Mouse (Mus musculus): Measurements from ENCODE around the gene Fxyd3. TPM values are rescaled to one million over a fixed set of nuclear protein-coding genes. Genes with fewer than 3 reads are reported as not detected.

Gene Fxyd3
- polyA plus RNA-seq, 1 experiment: 22.7 TPM

GRCm38 (mm10) chr7:31081106-31081505, 4.6 kb upstream of the Fxyd3 start:
- H3K4me3 ChIP-seq (ENCODE audit: low read depth, low read length): no peak overlapping the region
- no peaks in the 10 kb centered on the region for H3K4me1 ChIP-seq (ENCODE audit: control insufficient read depth, insufficient read depth, insufficient read length, low read length)
- no peaks in the 10 kb centered on the region for H3K36me3 ChIP-seq (ENCODE audit: control insufficient read depth, insufficient read depth, low read length)
- WGBS: 80% methylated on average over 1 of the region's 1 CpGs
- TF ChIP-seq CTCF (IDR thresholded peaks at IDR 0.05; ENCODE audit: extremely low read depth, insufficient read length, insufficient replicate concordance, low read depth, low read length) (no peak), POLR2A (IDR thresholded peaks at IDR 0.05; ENCODE audit: low read depth, low read length) (no peak)
- H3K27ac ChIP-seq (ENCODE audit: insufficient read depth, low read depth, low read length): no peak overlapping the region
- no peaks in the 10 kb centered on the region for H3K27me3 ChIP-seq (ENCODE audit: control insufficient read depth, insufficient read depth, low read length)

- WGBS: 76% methylated on average over 3 of the region's 3 CpGs
- no peak overlapping the region for H3K4me3 ChIP-seq (ENCODE audit: low read depth, low read length)
- H3K27me3 ChIP-seq (ENCODE audit: control insufficient read depth, insufficient read depth, low read length): no peaks in the 10 kb centered on the region
- TF ChIP-seq CTCF (IDR thresholded peaks at IDR 0.05; ENCODE audit: extremely low read depth, insufficient read length, insufficient replicate concordance, low read depth, low read length): no peak
- no peak for TF ChIP-seq POLR2A (IDR thresholded peaks at IDR 0.05; ENCODE audit: low read depth, low read length)
- H3K36me3 ChIP-seq (ENCODE audit: control insufficient read depth, insufficient read depth, low read length): no peaks in the 10 kb centered on the region
- H3K4me1 ChIP-seq (ENCODE audit: control insufficient read depth, insufficient read depth, insufficient read length, low read length): no peaks in the 10 kb centered on the region
- no peak overlapping the region for H3K27ac ChIP-seq (ENCODE audit: insufficient read depth, low read depth, low read length)
These were observed 4.1 kb upstream of the Fxyd3 start for GRCm38 (mm10) chr7:31080611-31081010.

GRCm38 (mm10) chr7:31079670-31080069, 3.2 kb upstream of the Fxyd3 start:
- 81% methylated on average over 8 of the region's 8 CpGs for WGBS
- TF ChIP-seq POLR2A (IDR thresholded peaks at IDR 0.05; ENCODE audit: low read depth, low read length): no peak
- no peak for TF ChIP-seq CTCF (IDR thresholded peaks at IDR 0.05; ENCODE audit: extremely low read depth, insufficient read length, insufficient replicate concordance, low read depth, low read length)
- Histone ChIP-seq H3K4me1 (ENCODE audit: control insufficient read depth, insufficient read depth, insufficient read length, low read length) (no peaks in the 10 kb centered on the region), H3K27me3 (ENCODE audit: control insufficient read depth, insufficient read depth, low read length) (no peaks in the 10 kb centered on the region), H3K4me3 (ENCODE audit: low read depth, low read length) (no peak overlapping the region), H3K27ac (ENCODE audit: insufficient read depth, low read depth, low read length) (no peak overlapping the region), H3K36me3 (ENCODE audit: control insufficient read depth, insufficient read depth, low read length) (no peaks in the 10 kb centered on the region)

GRCm38 (mm10) chr7:31077885-31078445, 1.5 kb upstream of the Fxyd3 start:
- no peak overlapping the region for H3K27ac ChIP-seq (ENCODE audit: insufficient read depth, low read depth, low read length)

GRCm38 (mm10) chr7:31077470-31077869, 966 bp upstream of the Fxyd3 start:
- Histone ChIP-seq H3K4me3 (ENCODE audit: low read depth, low read length) (no peak overlapping the region), H3K4me1 (ENCODE audit: control insufficient read depth, insufficient read depth, insufficient read length, low read length) (no peaks in the 10 kb centered on the region; the same call in 1 of the 2 replicates), H3K27me3 (ENCODE audit: control insufficient read depth, insufficient read depth, low read length) (no peaks in the 10 kb centered on the region), H3K36me3 (ENCODE audit: control insufficient read depth, insufficient read depth, low read length) (no peaks in the 10 kb centered on the region), H3K27ac (ENCODE audit: insufficient read depth, low read depth, low read length) (no peak overlapping the region)
- TF ChIP-seq CTCF (IDR thresholded peaks at IDR 0.05; ENCODE audit: extremely low read depth, insufficient read length, insufficient replicate concordance, low read depth, low read length) (no peak), POLR2A (IDR thresholded peaks at IDR 0.05; ENCODE audit: low read depth, low read length) (no peak)
- WGBS: 63% methylated on average over 6 of the region's 6 CpGs

More at GRCm38 (mm10) chr7:31077885-31078445, 1.5 kb upstream of the Fxyd3 start:
- Histone ChIP-seq H3K4me3 (ENCODE audit: low read depth, low read length) (no peak overlapping the region), H3K4me1 (ENCODE audit: control insufficient read depth, insufficient read depth, insufficient read length, low read length) (no peaks in the 10 kb centered on the region), H3K36me3 (ENCODE audit: control insufficient read depth, insufficient read depth, low read length) (no peaks in the 10 kb centered on the region), H3K27me3 (ENCODE audit: control insufficient read depth, insufficient read depth, low read length) (no peaks in the 10 kb centered on the region)
- TF ChIP-seq POLR2A (IDR thresholded peaks at IDR 0.05; ENCODE audit: low read depth, low read length) (no peak), CTCF (IDR thresholded peaks at IDR 0.05; ENCODE audit: extremely low read depth, insufficient read length, insufficient replicate concordance, low read depth, low read length) (peak; percentile 54; the same call in 1 of the 2 replicates)
- WGBS: 42% methylated on average over 5 of the region's 5 CpGs

GRCm38 (mm10) chr7:31074713-31075069, 1.8 kb downstream of the Fxyd3 start:
- 37% methylated on average over 5 of the region's 5 CpGs for WGBS
- Histone ChIP-seq H3K4me3 (ENCODE audit: low read depth, low read length) (no peak overlapping the region), H3K36me3 (ENCODE audit: control insufficient read depth, insufficient read depth, low read length) (no peaks in the 10 kb centered on the region), H3K4me1 (ENCODE audit: control insufficient read depth, insufficient read depth, insufficient read length, low read length) (no peaks in the 10 kb centered on the region; the same call in 1 of the 2 replicates), H3K27me3 (ENCODE audit: control insufficient read depth, insufficient read depth, low read length) (no peaks in the 10 kb centered on the region), H3K27ac (ENCODE audit: insufficient read depth, low read depth, low read length) (no peak overlapping the region)
- TF ChIP-seq CTCF (IDR thresholded peaks at IDR 0.05; ENCODE audit: extremely low read depth, insufficient read length, insufficient replicate concordance, low read depth, low read length) (no peak), POLR2A (IDR thresholded peaks at IDR 0.05; ENCODE audit: low read depth, low read length) (no peak)

GRCm38 (mm10) chr7:31074061-31074712, 2.3 kb downstream of the Fxyd3 start:
- H3K36me3 ChIP-seq (ENCODE audit: control insufficient read depth, insufficient read depth, low read length): no peaks in the 10 kb centered on the region
- H3K27ac ChIP-seq (ENCODE audit: insufficient read depth, low read depth, low read length): no peak overlapping the region
- WGBS: 30% methylated on average over 7 of the region's 7 CpGs
- H3K4me3 ChIP-seq (ENCODE audit: low read depth, low read length): no peak overlapping the region
- TF ChIP-seq CTCF (IDR thresholded peaks at IDR 0.05; ENCODE audit: extremely low read depth, insufficient read length, insufficient replicate concordance, low read depth, low read length): no peak
- no peak for TF ChIP-seq POLR2A (IDR thresholded peaks at IDR 0.05; ENCODE audit: low read depth, low read length)
- no peaks in the 10 kb centered on the region; the same call in 1 of the 2 replicates for H3K4me1 ChIP-seq (ENCODE audit: control insufficient read depth, insufficient read depth, insufficient read length, low read length)
- H3K27me3 ChIP-seq (ENCODE audit: control insufficient read depth, insufficient read depth, low read length): no peaks in the 10 kb centered on the region
